In the genomic region with DNA sequence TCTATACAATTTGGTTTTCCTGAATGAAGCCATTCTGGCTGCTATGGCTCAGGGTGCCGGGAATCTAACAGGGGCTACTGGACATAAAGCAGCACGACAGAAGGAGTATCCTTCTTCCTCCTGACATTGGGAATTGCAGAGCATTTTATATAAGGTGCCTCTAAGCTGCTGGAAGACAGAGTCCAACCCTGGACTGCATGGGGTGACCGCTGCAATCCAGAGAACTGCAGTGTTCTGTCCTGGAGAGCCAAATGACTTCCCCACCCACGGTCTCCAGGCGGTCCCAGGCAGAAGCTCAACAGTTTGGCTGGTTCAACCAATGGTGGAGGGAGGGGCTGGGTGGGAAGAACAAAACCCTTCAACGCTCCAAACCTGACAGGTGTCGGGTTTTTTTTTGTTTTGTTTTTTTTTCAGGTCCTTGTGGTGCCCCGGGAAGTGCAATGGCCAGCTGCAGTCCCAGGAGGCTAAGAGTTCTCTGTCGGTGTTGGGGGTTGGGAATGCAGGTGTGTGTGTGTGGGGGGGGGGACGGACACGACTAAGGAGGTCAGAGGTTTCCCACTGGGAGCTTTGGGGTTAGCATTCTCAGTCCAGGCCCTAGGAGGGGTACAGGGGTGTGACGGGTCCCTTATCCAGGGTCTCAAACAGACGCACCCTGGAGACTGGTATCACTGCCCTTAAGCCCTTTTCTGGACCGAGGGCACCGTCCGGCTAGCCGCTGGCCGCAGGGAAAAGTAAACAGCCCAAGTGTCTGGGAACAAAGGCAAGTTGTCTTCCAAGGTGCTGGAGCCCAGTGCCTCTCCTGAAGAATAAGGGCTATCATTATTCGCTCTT, we compare ENCODE assay signal across 9 mouse cellular contexts. TPM values are rescaled to one million over a fixed set of nuclear protein-coding genes. Genes with fewer than 3 reads are reported as not detected.
DNase-seq lines count a peak whose midpoint lies in the region; ATAC-seq and TF ChIP-seq lines count a peak whose summit lies in the region.
"Had no signal": no experiment of that assay in that cellular context is flagged by ENCODE, and none has a peak within 500 bp of the region (broad histone marks: within the 10 kb centered on the region; RNA-seq: fewer than 3 reads in every experiment).

No protein-coding gene starts in this region.

- no peaks in the 10 kb centered on the region for H3K9me3 ChIP-seq in heart, embryonic 14.5 days (ENCODE audit: control insufficient read depth, low read length)
- no peaks in the 10 kb centered on the region for H3K9me3 ChIP-seq in ES-E14 (ENCODE audit: control insufficient read depth, insufficient read depth, low read depth, low read length)
- no peaks in the 10 kb centered on the region for H3K9me3 ChIP-seq in forebrain, embryonic 16.5 days (ENCODE audit: control insufficient read depth, low read length)
- H3K9me3 ChIP-seq in liver, embryonic 16.5 days (replicated peaks; ENCODE audit: control insufficient read depth, low read length): no peaks in the 10 kb centered on the region

- H3K4me1 ChIP-seq in heart, embryonic 14.5 days (ENCODE audit: control insufficient read depth in 2 of 2, insufficient read depth in 2 of 2, low read length in 2 of 2): peaks cover 15 to 18% of the 10 kb centered on the region in 2 experiments
- peaks cover 0 to 7% of the 10 kb centered on the region in 2 experiments; a peak in 2 of 4 replicates for H3K4me1 ChIP-seq in ES-E14 (ENCODE audit: control insufficient read depth in 2 of 2, insufficient read depth in 2 of 2, low read length in 2 of 2, poor library complexity in 1 of 2)
- peaks cover 54% of the 10 kb centered on the region for H3K4me1 ChIP-seq in forebrain, embryonic 16.5 days (replicated peaks; ENCODE audit: control insufficient read depth, insufficient read depth, low read length)
- no peaks in the 10 kb centered on the region for H3K4me1 ChIP-seq in liver, embryonic 16.5 days (ENCODE audit: control insufficient read depth, low read depth, low read length)

- H3K36me3 ChIP-seq in heart, embryonic 14.5 days (ENCODE audit: control insufficient read depth, insufficient read depth, low read length): peaks cover 6% of the 10 kb centered on the region
- no peaks in the 10 kb centered on the region; the same call in 1 of the 2 replicates for H3K36me3 ChIP-seq in ES-E14 (ENCODE audit: control insufficient read depth, insufficient read depth, low read length, poor library complexity, severe bottlenecking)
- H3K36me3 ChIP-seq in forebrain, embryonic 16.5 days (ENCODE audit: control insufficient read depth, insufficient read depth): no peaks in the 10 kb centered on the region; the same call in 1 of the 2 replicates
- H3K36me3 ChIP-seq in liver, embryonic 16.5 days (ENCODE audit: control insufficient read depth, insufficient read depth): no peaks in the 10 kb centered on the region
- H3K36me3 ChIP-seq: G1E had no signal

- H3K27ac ChIP-seq in heart, embryonic 14.5 days (replicated peaks in 1 of 2; ENCODE audit: control insufficient read depth in 1 of 2, insufficient read depth in 1 of 2, low read depth in 2 of 2, low read length in 2 of 2): peak overlapping the region; percentile 85 to 89
- no peak overlapping the region for H3K27ac ChIP-seq in ES-E14 (ENCODE audit: insufficient read depth, low read depth, low read length, poor library complexity, severe bottlenecking)
- H3K27ac ChIP-seq in forebrain, embryonic 16.5 days (ENCODE audit: low read length): peak overlapping the region; percentile 95
- no peak overlapping the region for H3K27ac ChIP-seq in liver, embryonic 16.5 days (ENCODE audit: low read length)

- peaks cover 16% of the 10 kb centered on the region; the same call in 1 of the 2 replicates for H3K27me3 ChIP-seq in heart, embryonic 14.5 days (ENCODE audit: control insufficient read depth, insufficient read depth, low read length)
- no peaks in the 10 kb centered on the region for H3K27me3 ChIP-seq in forebrain, embryonic 16.5 days (replicated peaks; ENCODE audit: control insufficient read depth, insufficient read depth, low read length)
- H3K27me3 ChIP-seq in liver, embryonic 16.5 days (ENCODE audit: control insufficient read depth, insufficient read depth, low read depth, low read length): peaks cover 75% of the 10 kb centered on the region

- peak overlapping the region; percentile 88 for H3K9ac ChIP-seq in heart, embryonic 14.5 days (ENCODE audit: low read length)
- H3K9ac ChIP-seq in ES-E14 (ENCODE audit: insufficient read depth, low read depth, low read length, poor library complexity, severe bottlenecking): no peak overlapping the region; the same call in 1 of the 2 replicates
- H3K9ac ChIP-seq in forebrain, embryonic 16.5 days (replicated peaks; ENCODE audit: low read depth, low read length): peak overlapping the region; percentile 96
- H3K9ac ChIP-seq in liver, embryonic 16.5 days (ENCODE audit: low read depth, low read length): no peak overlapping the region

- WGBS in heart, embryonic 14.5 days: 9% methylated on average over 19 of the region's 19 CpGs
- WGBS in forebrain, embryonic 16.5 days: 5% methylated on average over 19 of the region's 19 CpGs
- WGBS in liver, embryonic 16.5 days (ENCODE audit: insufficient replicate concordance): 7% methylated on average over 19 of the region's 19 CpGs

- ATAC-seq in heart, embryonic 14.5 days (ENCODE audit: insufficient number of reproducible peaks, insufficient read depth, low FRiP score, low read depth): no peak
- no peak for ATAC-seq in forebrain, embryonic 16.5 days
- ATAC-seq in liver, embryonic 16.5 days (ENCODE audit: low read depth): no peak

- peak overlapping the region; percentile 83 to 94 for H3K4me3 ChIP-seq in heart, embryonic 14.5 days (ENCODE audit: control insufficient read depth in 1 of 2, insufficient read depth in 1 of 2, low read depth in 1 of 2, low read length in 2 of 2)
- peak overlapping the region; percentile 73 to 95 for H3K4me3 ChIP-seq in ES-E14 (ENCODE audit: insufficient read depth in 1 of 2, low read depth in 1 of 2, low read length in 2 of 2, poor library complexity in 1 of 2, severe bottlenecking in 1 of 2)
- peak overlapping the region; percentile 83 for H3K4me3 ChIP-seq in forebrain, embryonic 16.5 days (replicated peaks; ENCODE audit: low read length)
- peak overlapping the region; percentile 52 for H3K4me3 ChIP-seq in liver, embryonic 16.5 days (ENCODE audit: low read depth, low read length)

- in situ Hi-C loops in ES-E14 (cut with MboI; ENCODE audit: low sequenced_read_pairs in 2 of 2, unreplicated experiment in 2 of 2): no loop called here

- no peak for DNase-seq in heart, postnatal 4 days
- DNase-seq in ES-E14 (ENCODE audit: low read depth, low spot score): no peak
- no peak for DNase-seq in adrenal gland, adult (ENCODE audit: inconsistent age in 2 of 2, low spot score in 1 of 2)
- no peak for DNase-seq in ovary, postnatal 14 days (ENCODE audit: low spot score)
- DNase-seq in kidney, adult 8-10 months: no peak

- peak overlapping the region; percentile 99 for H3K4me2 ChIP-seq in heart, embryonic 14.5 days (ENCODE audit: low read length)
- H3K4me2 ChIP-seq in forebrain, embryonic 16.5 days (ENCODE audit: low read length): peak overlapping the region; percentile 68
- H3K4me2 ChIP-seq in liver, embryonic 16.5 days (ENCODE audit: low read depth, low read length): peak overlapping the region; percentile 64; the same call in 1 of the 2 replicates

TF ChIP-seq in ES-E14, 5 proteins besides CTCF, POLR2A, EP300 and RAD21:
- TF ChIP-seq HCFC1 (IDR thresholded peaks at IDR 0.05; ENCODE audit: borderline replicate concordance, insufficient read depth, low read length) (no peak), MAFK (IDR thresholded peaks at IDR 0.05; ENCODE audit: insufficient read depth, low read depth, low read length) (no peak)
TF ChIP-seq in ES-E14: peak in this region for 0.

RNA-seq across cellular contexts. Expression of gene Sertad4, which starts 1.4 kb away (rescaled TPM):
- polyA plus RNA-seq in heart, embryonic 14.5 days (2014; fragmentation: Nextera tagmentation; extraction: Ambion mirVana): 14.8 and 17.0 TPM in 2 replicates
- 10 to 100 TPM; 14.9 to 16.7 TPM for total RNA-seq in heart, postnatal 4 days (2021)
- total RNA-seq in ES-E14 (2012; rRNA removed): 1.3 and 1.6 TPM in 2 replicates
- polyA plus RNA-seq in forebrain, embryonic 16.5 days (2015; fragmentation: Nextera tagmentation; extraction: Ambion mirVana): 38.1 and 41.9 TPM in 2 replicates
- polyA plus RNA-seq in liver, embryonic 16.5 days (2015; fragmentation: Nextera tagmentation; extraction: Ambion mirVana): 0.07 and 0.22 TPM in 2 replicates
- polyA plus RNA-seq: G1E had no signal

Comparison
In these comparisons a context has a peak if more than half of its experiments do, and no peak if none do; other contexts are left out.
1. H3K27ac ChIP-seq: peak in heart, embryonic 14.5 days (2 of 2) and forebrain, embryonic 16.5 days (single experiment); none in ES-E14 (single experiment) and liver, embryonic 16.5 days (single experiment).
2. H3K9ac ChIP-seq: peak in heart, embryonic 14.5 days (single experiment) and forebrain, embryonic 16.5 days (single experiment); none in ES-E14 (single experiment) and liver, embryonic 16.5 days (single experiment).
3. RNA of gene Sertad4, which starts 1.4 kb away (polyA plus RNA-seq): 38.1 to 41.9 TPM in forebrain, embryonic 16.5 days and 14.8 to 17.0 TPM in heart, embryonic 14.5 days; 0.07 to 0.22 TPM in liver, embryonic 16.5 days; every median in the first group is over 10 times any median in the second.
4. Peak in every context shown above with its lines, with median percentiles within 50 percentile points of each other: H3K4me2 ChIP-seq and H3K4me3 ChIP-seq.